Mouse (Mus musculus) R1 (cell line): ENCODE measurements around the gene Inf2.

Experiments
- DNase-seq: peaks from one replicate; pipeline ENCODE4 v3.0.0-alpha.2; 2018; ENCODE audit warnings: low read depth, low spot score

Gene Inf2

GRCm38 (mm10) chr12:112588426-112589256, at the start of gene Inf2:
Gene Inf2 (plus strand): TSS chr12:112588784.
- peak; percentile 84 for DNase-seq

GRCm38 (mm10) chr12:112539466-112539965, 49.1 kb upstream of the Inf2 start:
- peak; percentile 65 for DNase-seq

- DNase-seq, result no peak
Measured at GRCm38 (mm10) chr12:112540321-112540720, 48.3 kb upstream of the Inf2 start.

DNA sequence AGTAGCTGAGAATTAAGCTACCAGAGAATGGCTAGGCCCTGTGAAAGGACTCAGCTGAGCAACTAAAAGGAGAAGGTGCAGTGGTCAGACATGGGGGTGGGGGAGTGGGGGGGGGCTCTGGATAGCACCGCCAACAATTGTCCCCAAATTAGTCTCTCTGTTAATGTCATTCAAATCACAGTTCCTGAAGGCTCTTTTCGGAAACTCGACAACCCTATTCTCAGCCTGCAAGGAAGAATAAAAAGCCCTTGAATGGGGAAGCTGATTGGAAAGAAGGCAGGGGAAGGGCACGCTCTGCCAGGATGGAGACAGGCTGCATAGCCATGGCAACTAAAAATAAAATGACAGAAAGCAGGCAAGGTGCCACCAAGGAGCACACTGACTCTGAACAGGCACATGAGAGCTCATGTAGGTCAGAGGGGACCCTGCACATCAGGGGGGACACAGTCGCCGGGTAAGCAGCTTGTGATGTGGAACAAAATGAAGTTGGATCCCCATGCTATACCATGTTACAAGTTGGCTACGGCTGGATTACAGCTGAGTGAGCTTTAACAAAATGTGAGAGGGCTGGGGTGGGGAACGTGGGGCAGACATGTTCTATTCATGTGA, 47.0 kb upstream of the Inf2 start:
- no peak for DNase-seq

GRCm38 (mm10) chr12:112542257-112542919, 46.2 kb upstream of the Inf2 start:
- DNase-seq, result no peak

- peak; percentile 88 for DNase-seq
Measured at GRCm38 (mm10) chr12:112542920-112543300, 45.7 kb upstream of the Inf2 start.

DNA sequence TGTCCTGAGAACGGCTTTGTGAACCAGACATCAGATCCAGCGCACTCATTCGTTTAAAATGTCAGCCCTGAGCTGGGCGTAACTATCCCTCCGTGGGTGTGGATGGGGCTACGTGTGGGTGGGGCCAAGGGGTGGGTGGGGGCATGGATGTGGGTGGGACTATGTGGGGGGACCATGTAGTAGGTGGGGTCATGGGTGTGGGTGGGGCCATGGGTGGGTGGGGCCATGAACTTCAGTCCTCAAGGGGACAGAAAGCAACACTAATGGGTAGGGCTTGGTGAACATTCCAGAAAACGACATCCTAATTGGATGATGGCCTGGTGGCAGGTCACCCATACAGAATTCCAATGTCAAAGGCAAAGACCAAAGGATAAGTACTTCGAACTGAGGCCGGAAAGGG, 44.6 kb upstream of the Inf2 start:
- DNase-seq, result peak; percentile 70

GRCm38 (mm10) chr12:112544946-112545701, 43.5 kb upstream of the Inf2 start:
- no peak for DNase-seq

DNA sequence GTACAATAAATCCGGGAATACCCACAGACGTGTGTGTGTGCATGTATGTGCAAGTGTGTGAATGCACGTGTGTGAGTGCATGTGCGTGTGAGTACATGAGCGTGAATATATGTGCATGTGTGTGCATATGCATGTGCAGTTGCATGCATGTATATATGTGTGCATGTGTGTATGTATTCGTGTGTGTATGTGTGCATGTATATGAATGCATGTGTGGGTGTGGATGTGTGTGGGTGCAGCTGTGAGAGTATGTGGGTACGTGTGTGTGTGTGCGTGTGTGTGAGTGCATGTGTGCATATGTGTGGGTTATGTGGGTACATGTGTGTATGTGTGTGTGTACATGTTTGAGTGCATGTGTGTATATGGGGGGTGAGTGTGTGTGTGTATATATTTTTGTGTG, 42.5 kb upstream of the Inf2 start:
- no peak for DNase-seq

DNA sequence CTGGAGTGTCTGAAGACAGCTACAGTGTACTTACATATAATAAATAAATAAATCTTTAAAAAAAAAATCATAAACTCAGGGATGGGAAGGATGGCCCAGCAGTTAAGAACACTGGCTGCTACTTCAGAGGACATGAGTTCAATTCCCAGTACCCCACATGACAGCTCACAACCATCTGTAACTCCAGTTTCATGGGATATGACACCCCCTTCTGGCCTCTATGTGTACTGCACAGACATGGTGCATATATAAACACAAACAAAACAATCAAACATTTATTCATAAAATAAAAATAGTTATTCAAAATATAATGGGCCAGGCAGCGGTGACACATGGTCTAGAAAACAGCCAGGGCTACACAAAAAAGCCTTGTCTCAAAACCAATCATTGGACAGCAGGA, 39.3 kb upstream of the Inf2 start:
- DNase-seq, result no peak

DNA sequence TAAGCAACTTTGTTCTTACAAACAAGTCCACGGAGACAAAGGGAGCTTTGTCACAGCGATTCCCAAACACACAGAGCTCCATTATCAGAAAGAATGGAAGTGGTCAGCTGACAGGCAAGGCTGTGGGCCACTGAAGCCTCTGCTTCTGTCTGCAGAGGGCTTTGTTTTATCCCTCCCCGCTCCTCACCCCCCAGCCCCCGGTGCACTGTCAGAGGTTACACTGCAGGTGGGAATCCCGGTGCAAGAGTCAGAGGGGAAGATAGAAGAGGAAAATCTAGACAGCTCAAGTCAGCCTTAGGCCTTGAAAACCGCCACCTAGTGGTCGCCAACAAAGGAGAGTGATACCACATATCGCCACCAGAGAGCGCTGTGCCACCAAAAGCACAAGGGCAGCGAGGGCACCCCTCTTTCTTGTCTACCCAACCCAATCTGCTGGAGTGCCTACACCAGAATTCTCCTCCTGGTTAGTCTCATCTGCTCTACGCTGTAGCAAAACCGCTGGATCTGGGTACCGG, 36.7 kb upstream of the Inf2 start:
- peak; percentile 85 for DNase-seq

DNA sequence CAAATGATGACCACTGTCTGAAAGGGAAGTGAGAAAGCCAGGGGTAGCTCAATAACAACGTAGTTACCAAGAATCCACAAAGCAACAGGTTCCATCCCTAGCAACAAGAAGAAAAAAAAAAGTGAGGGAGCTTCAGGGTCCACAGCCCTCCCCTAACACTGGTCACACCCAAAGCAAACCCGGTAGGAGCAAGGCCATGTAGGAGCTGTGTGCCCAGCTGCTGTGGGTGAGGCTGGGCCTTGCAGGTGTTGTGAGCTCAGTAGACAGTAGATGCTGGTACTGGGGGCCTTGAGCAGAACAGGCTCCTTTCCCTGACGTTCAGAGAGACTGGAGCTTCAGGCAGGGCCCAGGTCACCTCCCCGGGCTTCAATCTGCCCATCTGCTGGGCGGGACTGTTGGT, 36.1 kb upstream of the Inf2 start:
- DNase-seq, result no peak

- DNase-seq, result peak; percentile 65
Measured at GRCm38 (mm10) chr12:112554900-112555299, 33.7 kb upstream of the Inf2 start.

- DNase-seq, result no peak
Measured at GRCm38 (mm10) chr12:112556531-112557060, 32.0 kb upstream of the Inf2 start.

GRCm38 (mm10) chr12:112557219-112557618, 31.4 kb upstream of the Inf2 start:
- DNase-seq, result peak; percentile 55

DNA sequence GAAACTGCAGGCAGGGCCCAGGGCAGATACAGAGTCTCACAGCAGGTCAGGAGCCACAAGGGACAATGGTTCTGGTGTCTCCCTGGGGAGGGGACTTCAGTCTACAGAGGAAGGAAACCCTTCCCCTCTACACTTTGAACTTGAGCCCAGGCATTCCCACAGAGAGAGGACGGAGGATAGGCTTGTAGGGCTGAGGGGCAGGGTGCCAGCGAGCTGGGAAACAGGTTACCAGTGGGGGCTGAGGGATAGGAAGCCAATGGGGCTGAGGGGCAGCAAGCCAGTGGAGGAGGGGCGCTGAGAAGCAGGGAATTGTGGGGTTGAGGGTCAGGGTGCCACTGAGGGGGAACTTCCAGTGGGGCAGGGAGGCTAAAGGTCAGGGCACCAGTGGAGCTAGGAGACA, 29.4 kb upstream of the Inf2 start:
- DNase-seq, result no peak

DNA sequence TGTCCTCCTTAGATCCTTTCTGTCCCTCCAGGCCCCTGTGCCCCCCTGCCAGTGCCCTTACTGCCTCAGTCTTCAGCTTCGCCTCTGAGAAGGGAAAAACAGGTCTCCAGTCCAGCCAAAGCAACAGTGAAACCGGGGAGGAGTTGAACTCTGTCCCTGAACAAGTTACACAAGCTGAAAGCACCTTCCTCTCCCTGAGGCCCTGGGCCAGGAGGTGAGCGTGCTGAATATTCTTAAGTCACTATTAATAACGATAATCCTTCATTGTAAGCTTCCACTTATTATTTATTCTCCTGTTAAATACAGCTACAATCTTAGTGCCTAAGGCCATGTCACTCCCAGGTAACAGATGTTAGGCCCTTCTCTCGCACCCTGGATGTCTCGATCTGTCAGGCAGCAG, 28.9 kb upstream of the Inf2 start:
- no peak for DNase-seq

DNA sequence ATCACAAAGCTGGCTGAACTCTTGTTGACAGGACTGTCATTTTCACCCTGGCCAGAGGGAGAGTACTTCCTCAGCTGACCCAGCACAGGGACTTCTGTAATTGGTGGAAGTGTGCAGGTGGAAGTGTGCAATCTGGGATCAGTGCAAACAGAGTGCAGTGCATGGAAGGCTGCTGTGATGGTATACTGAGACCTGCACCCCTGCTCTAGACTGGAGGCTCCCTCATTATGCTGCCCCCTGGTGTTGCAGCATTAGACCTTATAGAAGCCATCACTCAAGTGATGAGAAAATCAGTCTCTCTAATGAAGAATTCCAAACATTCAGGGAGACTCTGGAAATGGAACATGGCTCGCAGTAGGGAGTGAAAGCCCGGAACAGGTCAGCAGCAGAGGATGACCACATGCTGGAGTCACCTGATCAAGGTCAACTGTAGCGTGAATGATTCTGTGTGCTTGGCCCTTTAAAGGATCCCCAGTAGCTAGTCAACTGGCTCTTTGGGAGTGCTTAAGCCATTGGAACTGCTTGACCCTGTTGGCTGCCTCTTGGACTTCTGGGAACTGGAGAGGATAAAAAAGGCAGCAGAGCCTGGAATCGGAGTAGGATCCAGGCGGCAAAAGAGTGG, 28.3 kb upstream of the Inf2 start:
- DNase-seq, result peak; percentile 58

- no peak for DNase-seq
Measured at GRCm38 (mm10) chr12:112561163-112561562, 27.4 kb upstream of the Inf2 start.

DNA sequence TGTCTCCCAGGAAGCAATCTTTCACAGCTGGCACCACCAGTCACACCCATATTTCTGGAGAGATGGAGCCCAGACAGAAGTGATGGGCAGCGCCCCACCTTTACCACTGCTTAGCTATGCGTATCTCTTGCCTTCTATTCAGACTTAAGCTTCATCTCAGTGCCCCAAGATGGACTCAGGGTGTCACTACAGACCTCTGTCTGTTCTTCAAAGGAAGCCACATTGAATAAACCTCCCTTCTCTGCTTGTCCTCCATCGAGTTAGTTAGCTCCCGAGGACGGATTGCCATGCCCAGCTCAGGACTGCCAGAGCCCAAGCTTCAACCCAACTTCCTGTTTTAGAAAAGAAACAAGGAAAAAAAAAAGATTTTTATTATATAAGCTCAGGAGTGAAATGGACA, 26.1 kb upstream of the Inf2 start:
- no peak for DNase-seq

DNA sequence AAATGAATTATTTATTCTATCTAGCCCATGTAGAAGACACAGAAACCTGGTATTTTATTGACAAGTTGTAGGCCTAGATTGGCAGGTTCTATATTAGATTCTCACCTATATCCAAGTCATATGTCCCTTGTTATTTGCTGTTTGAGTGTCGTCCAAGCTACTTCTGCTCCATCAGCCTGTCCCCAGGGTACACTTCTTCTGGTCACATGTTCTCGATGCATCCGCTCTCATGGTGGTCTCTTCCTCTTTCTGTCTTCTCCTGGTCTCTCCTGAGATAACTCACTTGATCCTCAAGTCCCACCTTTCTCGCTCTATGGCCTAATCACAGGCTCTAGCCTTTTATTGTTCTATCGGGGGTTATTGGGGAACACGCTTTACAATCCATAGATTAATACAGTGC, 25.6 kb upstream of the Inf2 start:
- no peak for DNase-seq
